Mouse (Mus musculus): ENCODE data around the gene Mab21l2. TPM values are rescaled to one million over a fixed set of nuclear protein-coding genes. Genes with fewer than 3 reads are reported as not detected.

The Mab21l2 gene
- under 1 TPM in 1 of 2 experiments, not detected in 1; 0.54 TPM for polyA plus RNA-seq (2017; shearing (Covaris generic))

DNA sequence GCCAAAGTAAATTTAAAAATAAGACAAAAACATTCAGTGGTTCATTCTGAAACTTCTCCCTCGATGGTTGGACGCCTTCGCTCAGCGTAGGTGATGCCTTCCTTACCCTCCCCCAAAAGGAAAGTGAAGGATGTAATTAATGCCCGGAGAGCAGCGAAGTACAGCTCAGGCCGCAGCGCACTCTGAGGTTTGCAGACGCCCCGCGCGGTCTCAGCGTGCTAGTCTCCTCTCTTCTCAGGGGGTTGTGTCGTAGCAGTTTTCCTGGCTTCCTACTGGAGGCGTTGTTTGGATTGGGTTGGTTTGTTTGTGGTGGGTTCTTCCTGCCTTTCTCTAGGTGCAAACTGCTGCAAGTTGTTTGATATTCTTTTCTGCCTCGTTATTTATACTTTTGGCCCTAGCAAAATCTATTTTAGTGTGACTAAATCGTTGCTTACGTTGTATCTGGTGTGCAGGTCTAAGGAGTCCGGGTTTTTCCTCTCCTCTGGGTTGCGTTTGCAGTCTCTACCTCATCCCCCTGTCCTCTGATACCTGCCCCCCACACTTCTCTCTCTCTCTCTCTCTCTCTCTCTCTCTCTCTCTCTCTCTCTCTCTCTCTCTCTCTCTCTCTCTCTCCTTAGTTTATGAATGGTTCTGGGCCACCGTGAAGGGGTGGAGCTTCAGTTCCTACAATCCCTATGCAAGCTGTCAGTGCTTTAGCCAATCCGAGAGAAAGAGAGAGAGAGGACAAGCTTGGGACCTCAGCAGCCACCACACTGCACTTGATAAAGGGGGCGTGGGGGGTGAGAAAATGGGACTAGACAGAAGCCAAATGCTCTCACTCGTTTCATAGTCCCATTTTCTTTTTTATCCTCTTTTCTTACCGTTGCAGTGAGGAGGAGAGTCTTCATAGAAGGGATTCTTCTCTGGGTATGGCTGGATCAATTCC, at the start of gene Mab21l2:
TSS of gene Mab21l2 (minus strand) at position 539 of the 925 bp plus-strand sequence.

Measured in inflammation-experienced regulatory T-cells (primary cell).